Mouse (Mus musculus) lung, postnatal 0 days (tissue): ENCODE data around the gene Josd2. TPM values are rescaled to one million over a fixed set of nuclear protein-coding genes. Genes with fewer than 3 reads are reported as not detected.

Experiments
- ATAC-seq: fragments of 200-750 bp; cut with Nextera tagmentation; 2 replicates; pipeline ENCODE4 v1.8.0; 2017; ENCODE audit warnings: moderate library complexity
- DNase-seq: peaks from one replicate; pipeline ENCODE4 v3.0.0-alpha.2; 2016; ENCODE audit warnings: low spot score
- H3K27ac ChIP-seq: fragments of 300-500 bp; sonication (generic); 2 replicates; pipeline ENCODE4 v1.5.1; 2014; ENCODE audit warnings: antibody characterized with exemption, mild to moderate bottlenecking, low read length, mixed read lengths
- H3K27me3 ChIP-seq: fragments of 300-500 bp; sonication (generic); replicated peaks from 2 replicates; pipeline ENCODE4 v1.6.1; 2014; ENCODE audit warnings: low read length, mixed read lengths; ENCODE audit not compliant: insufficient read depth
- H3K36me3 ChIP-seq: fragments of 300-500 bp; sonication (generic); 2 replicates; pipeline ENCODE4 v1.6.1; 2014; ENCODE audit warnings: low read length, mixed read lengths; ENCODE audit not compliant: insufficient read depth
- H3K4me1 ChIP-seq: fragments of 300-500 bp; sonication (generic); 2 replicates; pipeline ENCODE4 v1.6.1; 2014; ENCODE audit warnings: antibody characterized with exemption, low read depth, low read length, mixed read lengths; ENCODE audit not compliant: insufficient read depth
- H3K4me2 ChIP-seq: fragments of 300-500 bp; sonication (generic); replicated peaks from 2 replicates; pipeline ENCODE4 v1.6.1; 2014; ENCODE audit warnings: low read depth, mild to moderate bottlenecking, low read length, moderate library complexity, mixed read lengths
- H3K4me3 ChIP-seq: fragments of 300-500 bp; sonication (generic); 2 replicates; pipeline ENCODE4 v1.5.1; 2014; ENCODE audit warnings: low read depth, low read length
- H3K9ac ChIP-seq: fragments of 300-500 bp; sonication (generic); replicated peaks from 2 replicates; pipeline ENCODE4 v1.6.1; 2014; ENCODE audit warnings: low read depth, mild to moderate bottlenecking
- H3K9me3 ChIP-seq: fragments of 300-500 bp; sonication (generic); 2 replicates; pipeline ENCODE4 v1.6.1; 2016; ENCODE audit warnings: low read length, mixed read lengths
- CTCF ChIP-seq: IDR thresholded peaks from 2 replicates; pipeline ENCODE4 v1.5.1; 2016; ENCODE audit warnings: antibody characterized with exemption, mild to moderate bottlenecking
- EP300 ChIP-seq: IDR thresholded peaks from 2 replicates; pipeline ENCODE4 v1.6.1; 2016; ENCODE audit warnings: antibody characterized with exemption, mild to moderate bottlenecking, control low read depth
- WGBS: fragments of 180-500 bp; shearing (Covaris S2); extraction: QIAGEN DNeasy Blood & Tissue Kit; methylation state at CpG from one replicate; pipeline ENCODE4 v1.1.7; 2014; 5-methylcytosine and 5-hydroxymethylcytosine counted together
- microRNA-seq: library from miRNA; unstranded; fragments of <30 nt; microRNA quantifications from one replicate; pipeline ENCODE4, GENCODE M21; 2016
- polyA plus RNA-seq: library from polyadenylated mRNA; unstranded; fragments of >200 nt; fragmentation: Nextera tagmentation; extraction: Ambion mirVana; gene quantifications from 2 replicates; pipeline ENCODE4 v1.2.1, GENCODE M21; 2015

The Josd2 gene
- polyA plus RNA-seq, 1 experiment from 2014 or later: 93.7 TPM

DNA sequence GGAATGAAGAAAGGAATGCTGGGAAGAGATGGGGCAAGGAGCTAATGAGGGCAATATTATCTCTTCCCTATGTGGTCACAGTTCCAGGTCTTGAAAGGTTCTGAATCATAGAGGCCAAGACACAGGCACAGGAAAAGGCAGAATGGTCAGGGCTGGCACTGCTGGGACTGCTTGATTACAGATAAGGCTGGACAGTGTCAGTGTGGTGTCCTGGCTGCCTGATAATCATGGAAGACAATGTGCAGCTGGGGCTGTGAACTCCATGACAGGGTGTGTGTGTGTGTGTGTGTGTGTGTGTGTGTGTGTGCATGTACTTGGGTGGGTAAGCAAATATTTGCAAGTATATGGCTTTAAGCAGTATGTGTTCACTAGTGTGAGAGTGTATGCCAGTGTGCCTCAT lies 39.7 kb downstream of the Josd2 start:
- H3K27me3 ChIP-seq: no peaks in the 10 kb centered on the region
- H3K4me2 ChIP-seq: no peak overlapping the region
- no peak for DNase-seq
- H3K4me3 ChIP-seq: no peak overlapping the region
- H3K36me3 ChIP-seq: no peaks in the 10 kb centered on the region
- H3K4me1 ChIP-seq: no peaks in the 10 kb centered on the region
- H3K27ac ChIP-seq: no peak overlapping the region
- H3K9ac ChIP-seq: no peak overlapping the region
- ATAC-seq: no peak
- no peaks in the 10 kb centered on the region for H3K9me3 ChIP-seq
- no peak for TF ChIP-seq CTCF
- no peak for TF ChIP-seq EP300

DNA sequence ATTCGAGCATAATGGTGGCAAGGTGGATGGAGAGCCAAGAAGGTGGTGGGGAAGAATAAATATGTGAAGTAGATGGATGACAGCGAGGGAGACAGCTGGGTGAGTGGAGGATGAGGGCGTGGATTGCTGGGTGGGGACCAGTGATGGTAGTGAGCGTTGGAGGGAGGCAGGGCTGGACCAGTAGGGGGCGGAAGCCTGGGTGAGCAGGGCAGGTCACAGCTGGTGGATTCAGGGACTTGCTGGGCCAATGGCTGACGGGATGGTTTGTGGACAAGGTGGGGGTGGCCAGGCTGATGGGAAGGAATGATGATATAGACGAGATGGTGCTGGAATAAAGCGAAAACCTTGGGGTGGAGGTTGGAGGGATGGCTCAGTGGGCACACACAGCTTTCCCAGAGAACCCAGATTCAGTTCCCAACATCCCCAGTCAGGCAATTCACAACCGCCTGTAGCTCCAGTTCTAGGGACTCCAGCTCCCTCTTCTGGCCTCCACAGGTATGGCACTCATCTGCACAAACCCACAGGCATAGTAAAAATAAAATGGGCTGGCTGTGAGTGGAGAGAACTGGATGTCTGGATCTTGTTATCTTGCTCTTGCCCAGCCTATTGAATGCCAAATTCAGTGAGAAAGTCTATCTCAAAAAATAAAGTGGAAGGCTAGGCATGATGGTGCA lies 51.6 kb downstream of the Josd2 start:
- Histone ChIP-seq H3K27ac (no peak overlapping the region), H3K9me3 (no peaks in the 10 kb centered on the region), H3K27me3 (0 out of 2 replicates have a peak, but pooled peaks cover 8% of the 10 kb centered on the region), H3K4me3 (no peak overlapping the region), H3K4me1 (0 out of 2 replicates have a peak, but pooled peaks cover 3% of the 10 kb centered on the region), H3K36me3 (no peaks in the 10 kb centered on the region), H3K4me2 (no peak overlapping the region), H3K9ac (no peak overlapping the region)
- WGBS: 61% methylated on average over 9 of the region's 9 CpGs
- peak; percentile 29; the same call in 1 of the 2 replicates for TF ChIP-seq CTCF
- TF ChIP-seq EP300: no peak
- DNase-seq (no peak), ATAC-seq (no peak)

DNA sequence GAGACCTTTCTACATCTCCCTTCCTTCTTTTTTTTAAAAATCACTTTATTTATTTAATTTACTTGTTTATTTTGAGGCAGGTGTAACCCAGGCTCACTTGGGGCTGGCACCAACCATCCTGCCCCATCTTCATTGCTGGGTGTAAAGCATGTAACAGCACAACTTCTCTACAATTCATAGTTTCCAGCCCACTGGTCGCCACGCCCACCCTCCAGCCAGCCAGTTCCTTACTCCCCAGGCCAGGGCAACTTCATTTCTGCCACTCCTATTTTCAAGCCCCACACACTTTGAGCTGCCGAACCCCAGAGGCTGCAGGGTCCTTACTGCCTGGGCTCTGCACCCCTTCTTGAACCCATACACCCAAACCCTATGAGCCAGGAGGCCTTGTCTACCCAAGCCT lies 53.2 kb downstream of the Josd2 start:
- H3K4me3 ChIP-seq: no peak overlapping the region
- no peak overlapping the region for H3K9ac ChIP-seq
- TF ChIP-seq CTCF (no peak), EP300 (no peak)
- ATAC-seq (no peak), DNase-seq (no peak)
- H3K9me3 ChIP-seq: no peaks in the 10 kb centered on the region
- WGBS: 66% methylated on average over 3 of the region's 3 CpGs
- no peak overlapping the region for H3K27ac ChIP-seq
- H3K36me3 ChIP-seq: no peaks in the 10 kb centered on the region
- H3K4me1 ChIP-seq: 0 out of 2 replicates have a peak, but pooled peaks cover 3% of the 10 kb centered on the region
- H3K4me2 ChIP-seq: no peak overlapping the region
- 0 out of 2 replicates have a peak, but pooled peaks cover 12% of the 10 kb centered on the region for H3K27me3 ChIP-seq

Small RNA genes within 50 kb of the gene (microRNA-seq; reads per million reads assigned to microRNA genes)
- 0.98 reads per million for gene Mir7052

Other genes starting within 250 kb of the Josd2 start
- gene Klk1, start 242.6 kb upstream of the Josd2 start, polyA plus RNA-seq: not detected in 2 replicates
- not detected in 2 replicates for gene Gm36864, start 231.8 kb upstream of the Josd2 start, polyA plus RNA-seq
- gene 1700028J19Rik, start 221.3 kb upstream of the Josd2 start, polyA plus RNA-seq: 0.77 and 1.0 TPM in 2 replicates
- 45.2 and 51.3 TPM in 2 replicates for gene 2410002F23Rik, start 221.3 kb upstream of the Josd2 start, polyA plus RNA-seq
- not detected in 2 replicates for gene Acp4, start 210.6 kb upstream of the Josd2 start, polyA plus RNA-seq
- not detected in 2 replicates for gene Gm15517, start 206.5 kb upstream of the Josd2 start, polyA plus RNA-seq
- 2.1 and 2.5 TPM in 2 replicates for gene Clec11a, start 161.1 kb upstream of the Josd2 start, polyA plus RNA-seq
- gene Shank1, start 157.7 kb upstream of the Josd2 start, polyA plus RNA-seq: 0.23 and 0.27 TPM in 2 replicates
- 0.85 and 1.4 TPM in 2 replicates for gene Syt3, start 83.9 kb upstream of the Josd2 start, polyA plus RNA-seq
- 0.87 and 1.2 TPM in 2 replicates for gene 1700008O03Rik, start 82.2 kb upstream of the Josd2 start, polyA plus RNA-seq
- gene Lrrc4b, start 39.0 kb upstream of the Josd2 start, polyA plus RNA-seq: 0.51 and 0.76 TPM in 2 replicates
- not detected in 2 replicates for gene Aspdh, start 2.6 kb upstream of the Josd2 start, polyA plus RNA-seq
- gene Emc10, start 28.5 kb downstream of the Josd2 start, polyA plus RNA-seq: 59.3 and 69.2 TPM in 2 replicates
- 11.4 and 12.0 TPM in 2 replicates for gene Fam71e1, start 28.6 kb downstream of the Josd2 start, polyA plus RNA-seq
- gene Mybpc2, start 56.7 kb downstream of the Josd2 start, polyA plus RNA-seq: 0.37 and 0.46 TPM in 2 replicates
- gene Spib, start 64.1 kb downstream of the Josd2 start, polyA plus RNA-seq: 0.72 and 1.2 TPM in 2 replicates
- 13.5 and 17.5 TPM in 2 replicates for gene Pold1, start 80.9 kb downstream of the Josd2 start, polyA plus RNA-seq
- gene Nr1h2, start 86.0 kb downstream of the Josd2 start, polyA plus RNA-seq: 74.8 and 84.3 TPM in 2 replicates
- gene Napsa, start 104.4 kb downstream of the Josd2 start, polyA plus RNA-seq: 824 and 832 TPM in 2 replicates
- 3.8 TPM in 2 replicates for gene Kcnc3, start 122.7 kb downstream of the Josd2 start, polyA plus RNA-seq
- gene Myh14, start 202.9 kb downstream of the Josd2 start, polyA plus RNA-seq: 202 and 215 TPM in 2 replicates
- gene Izumo2, start 240.8 kb downstream of the Josd2 start, polyA plus RNA-seq: not detected in 2 replicates